Mouse (Mus musculus) R1 (cell line): ENCODE measurements around the gene Ccr1l1.

Experiments
- DNase-seq: peaks from one replicate; pipeline ENCODE4 v3.0.0-alpha.2; 2018; ENCODE audit warnings: low read depth, low spot score

Ccr1l1 gene

DNA sequence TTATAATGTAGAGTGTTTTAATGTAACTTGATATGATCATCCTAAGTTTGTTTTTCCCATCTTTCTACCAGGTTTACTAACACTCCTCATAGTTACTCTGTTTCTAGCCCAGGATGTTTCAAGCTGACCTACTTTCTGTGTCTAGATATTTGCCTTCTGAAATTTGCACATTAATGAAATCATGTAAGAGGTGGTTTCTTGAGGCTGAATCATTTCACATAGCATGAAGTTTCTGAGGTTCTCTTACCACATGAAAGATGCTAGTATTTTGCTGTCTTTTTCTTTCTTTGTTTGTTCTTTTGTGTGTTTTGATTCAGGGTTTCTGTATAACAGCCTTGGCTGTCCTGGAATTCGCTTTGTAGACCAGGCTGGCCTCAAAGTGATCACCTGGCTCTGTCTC is 18.0 kb downstream of the Ccr1l1 start:
- DNase-seq = no peak

DNA sequence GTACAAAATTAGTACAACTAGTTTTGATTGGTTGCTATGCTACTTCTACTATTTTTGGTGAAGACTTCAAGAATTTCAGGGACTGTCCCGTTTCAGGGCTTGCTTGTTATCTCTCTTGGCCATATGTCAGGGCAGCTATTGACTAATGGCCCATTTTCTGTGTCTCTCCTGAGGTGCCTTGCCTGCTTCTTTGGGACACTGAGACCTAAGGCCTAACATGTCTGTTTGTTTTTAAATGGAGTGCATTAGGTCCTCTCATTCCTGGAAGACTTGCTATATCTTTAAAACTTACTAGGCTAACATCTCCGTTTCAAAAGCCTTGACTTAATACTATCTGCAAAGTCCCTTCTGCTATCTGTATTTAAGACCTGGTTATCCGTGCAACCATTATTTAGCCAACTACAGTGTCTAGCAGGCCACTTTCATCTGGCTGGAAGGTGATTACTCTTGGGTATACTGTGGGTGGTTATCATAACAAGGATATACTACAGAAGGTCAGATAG is 20.2 kb downstream of the Ccr1l1 start:
- DNase-seq = no peak

GRCm38 (mm10) chr9:123956892-123957291 is 21.3 kb downstream of the Ccr1l1 start:
- no peak for DNase-seq

- DNase-seq = no peak
These were observed 24.7 kb downstream of the Ccr1l1 start for GRCm38 (mm10) chr9:123953551-123953950.

DNA sequence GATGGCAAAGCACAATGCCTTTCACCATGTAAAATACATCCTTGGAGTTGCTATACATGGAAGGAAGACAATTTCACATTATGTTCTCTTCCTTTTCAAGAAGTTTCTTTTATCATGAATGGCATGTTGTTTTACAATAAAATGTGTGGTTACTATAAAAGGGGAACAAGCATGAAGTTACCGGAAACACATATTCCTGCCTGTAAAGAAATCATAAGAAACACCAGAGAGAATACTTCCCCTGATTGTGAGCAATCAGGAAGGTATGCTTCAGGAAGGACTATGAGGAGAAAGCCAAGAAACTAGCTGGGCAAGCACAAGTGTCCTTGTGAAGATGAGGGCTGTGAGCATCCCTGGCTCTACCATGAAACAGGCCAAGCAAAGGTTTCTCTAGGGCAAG is 27.0 kb downstream of the Ccr1l1 start:
- no peak for DNase-seq

- DNase-seq = no peak
These were observed 28.8 kb downstream of the Ccr1l1 start for GRCm38 (mm10) chr9:123949432-123949831.

DNA sequence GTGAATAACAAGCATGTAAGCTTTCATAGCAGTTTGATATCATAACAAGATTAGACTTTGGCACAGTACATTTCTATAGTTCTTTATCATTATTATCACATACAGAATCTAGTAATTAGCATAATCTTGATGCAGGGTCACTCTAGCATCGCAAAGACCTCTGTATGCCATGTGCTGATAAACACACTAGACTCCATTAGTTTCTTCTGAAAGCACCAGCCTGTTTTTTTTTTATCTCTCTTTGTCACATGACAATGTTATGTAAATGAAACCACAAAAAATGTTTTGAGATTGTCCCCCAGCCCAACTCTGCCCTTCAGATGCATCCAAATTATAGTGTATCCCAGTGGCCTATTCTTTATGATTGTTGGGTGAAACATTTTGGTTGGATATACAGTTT is 30.4 kb downstream of the Ccr1l1 start:
- no peak for DNase-seq

- DNase-seq = no peak
These were observed 36.2 kb downstream of the Ccr1l1 start for GRCm38 (mm10) chr9:123942025-123942424.

GRCm38 (mm10) chr9:123941316-123941715 is 36.9 kb downstream of the Ccr1l1 start:
- peak; percentile 13 for DNase-seq

GRCm38 (mm10) chr9:123940628-123941027 is 37.6 kb downstream of the Ccr1l1 start:
- DNase-seq = no peak

DNA sequence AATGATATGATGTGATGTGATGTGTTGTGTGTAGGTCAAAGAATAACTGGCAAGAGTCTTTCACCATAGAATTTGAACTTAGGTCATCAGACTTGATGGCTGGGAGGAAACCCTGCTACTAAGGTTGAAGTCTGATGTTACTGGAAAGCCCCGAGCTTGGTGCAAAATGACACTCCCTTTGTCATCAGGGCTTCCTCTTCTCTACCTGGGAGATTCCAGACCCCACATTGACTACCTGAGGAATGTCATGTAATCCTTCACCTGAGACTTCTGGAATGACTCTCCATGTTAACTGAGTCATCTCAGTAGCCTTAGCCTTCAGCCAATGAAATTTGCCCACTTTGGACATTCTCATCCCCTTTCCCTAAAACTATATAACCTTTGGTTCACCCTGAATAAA is 38.0 kb downstream of the Ccr1l1 start:
- DNase-seq = no peak

GRCm38 (mm10) chr9:123937989-123938388 is 40.2 kb downstream of the Ccr1l1 start:
- no peak for DNase-seq

GRCm38 (mm10) chr9:123936604-123937280 is 41.5 kb downstream of the Ccr1l1 start:
- peak; percentile 74 for DNase-seq

- DNase-seq = peak; percentile 71
These were observed 42.4 kb downstream of the Ccr1l1 start for GRCm38 (mm10) chr9:123935776-123936175.

DNA sequence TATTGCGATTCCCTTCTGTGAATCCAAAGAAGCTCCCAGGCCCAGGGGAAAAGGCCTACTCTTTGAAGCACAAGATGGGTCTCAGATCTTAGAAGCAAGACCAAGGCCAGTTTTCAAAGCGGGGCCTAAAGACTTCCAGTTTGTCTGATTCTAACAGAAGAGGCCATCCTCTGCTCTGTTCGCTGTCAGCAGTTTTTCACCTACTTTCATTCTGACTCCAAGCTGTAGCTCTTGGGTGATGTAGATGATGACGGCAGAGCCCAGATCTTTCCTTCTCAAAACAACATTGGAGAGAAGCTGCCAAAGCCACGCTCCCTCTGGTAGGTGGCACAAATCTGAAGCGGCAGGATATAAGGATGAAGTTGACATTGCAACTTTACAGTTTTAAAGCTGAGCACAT is 42.9 kb downstream of the Ccr1l1 start:
- DNase-seq = peak; percentile 73

- peak; percentile 73 for DNase-seq
These were observed 44.3 kb downstream of the Ccr1l1 start for GRCm38 (mm10) chr9:123933716-123934445.

GRCm38 (mm10) chr9:123932911-123933675 is 45.1 kb downstream of the Ccr1l1 start:
- peak; percentile 67 for DNase-seq

- DNase-seq = peak; percentile 70
These were observed 46.2 kb downstream of the Ccr1l1 start for GRCm38 (mm10) chr9:123931761-123932700.

- peak; percentile 57 for DNase-seq
These were observed 47.3 kb downstream of the Ccr1l1 start for GRCm38 (mm10) chr9:123930926-123931325.

GRCm38 (mm10) chr9:123930476-123930875 is 47.7 kb downstream of the Ccr1l1 start:
- peak; percentile 62 for DNase-seq

GRCm38 (mm10) chr9:123929936-123930335 is 48.3 kb downstream of the Ccr1l1 start:
- no peak for DNase-seq
